Mouse (Mus musculus): ENCODE results near the gene Grik4.

GRCm38 (mm10) chr9:42799694-42800093 is 144.6 kb downstream of the Grik4 start:
- no peak for TF ChIP-seq POLR2A (IDR thresholded peaks at IDR 0.05; ENCODE audit: low read depth, low read length)
- TF ChIP-seq CTCF (IDR thresholded peaks at IDR 0.05; ENCODE audit: extremely low read depth, insufficient read length, insufficient replicate concordance, low read depth, low read length): no peak
